In genomic region chr11:68385021-68385821, GRCm38 (mm10) we compare ENCODE assay signal across 8 mouse cellular contexts. TPM values are rescaled to one million over a fixed set of nuclear protein-coding genes. Genes with fewer than 3 reads are reported as not detected.
DNase-seq lines count a peak whose midpoint lies in the region; ATAC-seq and TF ChIP-seq lines count a peak whose summit lies in the region.

No protein-coding gene starts in this region.

- H3K4me2 ChIP-seq in heart, postnatal 0 days (ENCODE audit: low read depth, low read length), result peak overlapping the region; percentile 80
- H3K4me2 ChIP-seq in limb, embryonic 11.5 days (ENCODE audit: low read depth, severe bottlenecking), result peak overlapping the region; percentile 85
- peak overlapping the region; percentile 94 for H3K4me2 ChIP-seq in midbrain, postnatal 0 days (ENCODE audit: low read depth, low read length, poor library complexity, severe bottlenecking)

- ATAC-seq in common myeloid progenitor, adult 5-6 weeks (replicated peaks; ENCODE audit: low read depth, poor library complexity, severe bottlenecking), result peak; percentile 23
- peak; percentile 5; the same call in 1 of the 2 replicates for ATAC-seq in heart, postnatal 0 days (ENCODE audit: insufficient read depth, low read depth)
- 0 out of 2 replicates have a peak, but pooled peaks have one; percentile 20 for ATAC-seq in limb, embryonic 11.5 days (ENCODE audit: insufficient number of reproducible peaks, low FRiP score, low TSS enrichment, low read depth)
- peak; percentile 35 for ATAC-seq in midbrain, postnatal 0 days (ENCODE audit: low FRiP score)

- H3K4me3 ChIP-seq in E14TG2a.4 (replicated peaks; ENCODE audit: low read length), result peak overlapping the region; percentile 86
- H3K4me3 ChIP-seq in heart, postnatal 0 days (ENCODE audit: low read depth, low read length), result peak overlapping the region; percentile 79
- peak overlapping the region; percentile 49 for H3K4me3 ChIP-seq in limb, embryonic 11.5 days (ENCODE audit: low read depth, low read length)
- H3K4me3 ChIP-seq in midbrain, postnatal 0 days (ENCODE audit: low read depth, low read length), result peak overlapping the region; percentile 57

- peaks cover 74% of the 10 kb centered on the region for H3K27me3 ChIP-seq in E14TG2a.4 (ENCODE audit: insufficient read depth, low read length)
- peaks cover 29% of the 10 kb centered on the region for H3K27me3 ChIP-seq in heart, postnatal 0 days (ENCODE audit: control insufficient read depth, insufficient read depth, low read length)
- peaks cover 54% of the 10 kb centered on the region for H3K27me3 ChIP-seq in limb, embryonic 11.5 days (ENCODE audit: control insufficient read depth, insufficient read depth, low read length)
- peaks cover 38% of the 10 kb centered on the region for H3K27me3 ChIP-seq in midbrain, postnatal 0 days (ENCODE audit: insufficient read depth, low read length)

- DNase-seq in gastrocnemius, postnatal 10 days, result peak; percentile 56
- no peak for DNase-seq in gastrocnemius, adult 8-10 months (ENCODE audit: low spot score in 2 of 2)
- DNase-seq in heart, postnatal 0 days (ENCODE audit: low spot score), result no peak
- DNase-seq in limb, embryonic 11.5 days (ENCODE audit: low spot score), result peak; percentile 70
- DNase-seq in midbrain, postnatal 0 days (ENCODE audit: low spot score), result peak; percentile 50
- DNase-seq in spleen, postnatal 10 days (ENCODE audit: low spot score in 2 of 2), result no peak

- 2% methylated on average over 92 of the region's 94 CpGs for whole genome bisulfite sequencing in heart, postnatal 0 days
- WGBS in limb, embryonic 11.5 days, result under 1% methylated on average over 94 of the region's 94 CpGs
- under 1% methylated on average over 93 of the region's 94 CpGs for WGBS in midbrain, postnatal 0 days

- no peaks in the 10 kb centered on the region for H3K9me3 ChIP-seq in E14TG2a.4 (ENCODE audit: low read length)
- H3K9me3 ChIP-seq in heart, postnatal 0 days (replicated peaks; ENCODE audit: control insufficient read depth, low read length), result no peaks in the 10 kb centered on the region
- no peaks in the 10 kb centered on the region for H3K9me3 ChIP-seq in limb, embryonic 11.5 days (ENCODE audit: control insufficient read depth, low read length)
- H3K9me3 ChIP-seq in midbrain, postnatal 0 days (ENCODE audit: low read length), result no peaks in the 10 kb centered on the region

- H3K36me3 ChIP-seq in E14TG2a.4 (ENCODE audit: insufficient read depth, low read length), result peaks cover 68% of the 10 kb centered on the region
- 0 out of 2 replicates have a peak, but pooled peaks cover 3% of the 10 kb centered on the region for H3K36me3 ChIP-seq in heart, postnatal 0 days (replicated peaks; ENCODE audit: control insufficient read depth, insufficient read depth, low read length)
- H3K36me3 ChIP-seq in limb, embryonic 11.5 days (ENCODE audit: control insufficient read depth, insufficient read depth, low read length), result no peaks in the 10 kb centered on the region
- H3K36me3 ChIP-seq in midbrain, postnatal 0 days (ENCODE audit: insufficient read depth, low read length), result no peaks in the 10 kb centered on the region

- 0 out of 2 replicates have a peak overlapping the region, but pooled peaks have one; percentile 91 for H3K27ac ChIP-seq in heart, postnatal 0 days (ENCODE audit: low read depth)
- no peak overlapping the region for H3K27ac ChIP-seq in limb, embryonic 11.5 days (replicated peaks; ENCODE audit: low read depth, low read length)
- no peak overlapping the region for H3K27ac ChIP-seq in midbrain, postnatal 0 days (ENCODE audit: low read depth, low read length)

- TF ChIP-seq CTCF in E14TG2a.4 (conservative IDR thresholded peaks at IDR 0.05; ENCODE audit: low read length), result no peak
- TF ChIP-seq CTCF in heart, postnatal 0 days (IDR thresholded peaks at IDR 0.05; ENCODE audit: low read depth), result no peak
- no peak for TF ChIP-seq CTCF in midbrain, postnatal 0 days (IDR thresholded peaks at IDR 0.05)

- peak overlapping the region; percentile 82 for H3K9ac ChIP-seq in heart, postnatal 0 days (replicated peaks; ENCODE audit: low read depth, low read length)
- peak overlapping the region; percentile 52 for H3K9ac ChIP-seq in limb, embryonic 11.5 days (ENCODE audit: low read length)
- H3K9ac ChIP-seq in midbrain, postnatal 0 days (replicated peaks; ENCODE audit: low read length, poor library complexity, severe bottlenecking), result peak overlapping the region; percentile 46

- H3K4me1 ChIP-seq in E14TG2a.4 (replicated peaks; ENCODE audit: low read depth, low read length), result peaks cover 68% of the 10 kb centered on the region
- H3K4me1 ChIP-seq in heart, postnatal 0 days (ENCODE audit: control insufficient read depth, insufficient read depth), result peaks cover 17% of the 10 kb centered on the region
- peaks cover 18% of the 10 kb centered on the region for H3K4me1 ChIP-seq in limb, embryonic 11.5 days (ENCODE audit: control insufficient read depth, insufficient read depth, low read length)
- peaks cover 4% of the 10 kb centered on the region for H3K4me1 ChIP-seq in midbrain, postnatal 0 days (ENCODE audit: insufficient read depth, low read length)

- TF ChIP-seq EP300 in heart, postnatal 0 days (IDR thresholded peaks at IDR 0.05; ENCODE audit: low read depth), result no peak

RNA-seq across cellular contexts. Expression of gene Ntn1, which starts 15.4 kb away (rescaled TPM):
- total RNA-seq in gastrocnemius, postnatal 10 days (2021), result 10 to 100 TPM; 12.2 to 14.4 TPM
- 1 to 10 TPM; 2.7 to 6.6 (median 4.9) TPM for total RNA-seq in gastrocnemius, adult 8-10 months (2022)
- 0.24 TPM in 1 of 2 replicates, not detected in the other for total RNA-seq in common myeloid progenitor, adult 5-6 weeks (2017)
- 117 and 136 TPM in 2 replicates for total RNA-seq in heart, postnatal 0 days (2014; rRNA removed; ENCODE audit: low replicate concordance)
- 21.3 and 24.8 TPM in 2 replicates for polyA plus RNA-seq in heart, postnatal 0 days (2015; fragmentation: Nextera tagmentation; extraction: Ambion mirVana)
- polyA plus RNA-seq in limb, embryonic 11.5 days (2014; fragmentation: Nextera tagmentation; extraction: Ambion mirVana), result 3.3 and 5.4 TPM in 2 replicates
- total RNA-seq in midbrain, postnatal 0 days (2014; rRNA removed), result 66.4 and 69.1 TPM in 2 replicates
- polyA plus RNA-seq in midbrain, postnatal 0 days (2015; fragmentation: Nextera tagmentation; extraction: Ambion mirVana), result 9.6 and 9.7 TPM in 2 replicates

RNA-seq across cellular contexts. Expression of gene Pik3r5, which starts 46.7 kb away (rescaled TPM):
- under 1 TPM; 0.52 to 0.54 TPM for total RNA-seq in gastrocnemius, postnatal 10 days (2021)
- under 1 TPM; 0.22 to 0.56 (median 0.43) TPM for total RNA-seq in gastrocnemius, adult 8-10 months (2022)
- total RNA-seq in common myeloid progenitor, adult 5-6 weeks (2017), result 3.3 and 3.6 TPM in 2 replicates
- total RNA-seq in heart, postnatal 0 days (2014; rRNA removed; ENCODE audit: low replicate concordance), result 1.5 and 2.0 TPM in 2 replicates
- 0.82 and 0.84 TPM in 2 replicates for polyA plus RNA-seq in heart, postnatal 0 days (2015; fragmentation: Nextera tagmentation; extraction: Ambion mirVana)
- polyA plus RNA-seq in limb, embryonic 11.5 days (2014; fragmentation: Nextera tagmentation; extraction: Ambion mirVana), result 1.2 and 1.7 TPM in 2 replicates
- 1.0 and 1.4 TPM in 2 replicates for total RNA-seq in midbrain, postnatal 0 days (2014; rRNA removed)
- 0.23 and 0.52 TPM in 2 replicates for polyA plus RNA-seq in midbrain, postnatal 0 days (2015; fragmentation: Nextera tagmentation; extraction: Ambion mirVana)

Comparison
In these comparisons a context has a peak if more than half of its experiments do, and no peak if none do; other contexts are left out.
1. DNase-seq: peak in gastrocnemius, postnatal 10 days (single experiment), limb, embryonic 11.5 days (single experiment) and midbrain, postnatal 0 days (single experiment); none in gastrocnemius, adult 8-10 months (0 of 2), heart, postnatal 0 days (single experiment) and spleen, postnatal 10 days (0 of 2).
2. Peak in every context shown above with its lines, with median percentiles within 50 percentile points of each other: H3K4me3 ChIP-seq, ATAC-seq, H3K4me2 ChIP-seq and H3K9ac ChIP-seq.